Mouse (Mus musculus) olfactory bulb, adult 2 months (tissue): ENCODE data around the gene Pogk.

Source experiments
- CTCF ChIP-seq: fragments of 200-500 bp; IDR thresholded peaks from 2 replicates; pipeline ENCODE4 v1.5.1; 2012; ENCODE audit warnings: low read depth, mild to moderate bottlenecking, low read length, moderate library complexity; ENCODE audit not compliant: insufficient read depth
- POLR2A ChIP-seq: fragments of 200-500 bp; IDR thresholded peaks from 2 replicates; pipeline ENCODE4 v1.6.1; 2012; ENCODE audit warnings: mild to moderate bottlenecking, low read depth, low read length, moderate library complexity; ENCODE audit not compliant: insufficient read depth

DNA sequence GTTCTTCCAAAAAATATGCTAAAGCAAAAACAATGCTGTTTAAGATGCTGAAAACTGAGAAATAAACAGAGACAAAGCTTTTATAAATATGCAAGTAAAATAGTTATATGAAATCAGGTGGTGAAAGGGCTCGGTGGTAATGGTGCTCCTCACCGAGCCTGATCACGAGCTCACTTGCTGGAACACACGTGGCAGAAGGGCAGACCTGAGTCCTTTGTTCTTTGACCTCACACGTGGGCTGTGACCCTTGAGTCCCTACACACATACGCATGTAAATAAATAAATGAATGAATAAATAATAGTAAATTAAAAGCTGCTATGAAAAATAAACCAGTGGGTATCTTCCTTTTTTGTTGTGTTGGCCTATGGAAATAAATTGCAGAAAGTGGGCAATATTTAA lies 32.5 kb downstream of the Pogk start:
- TF ChIP-seq CTCF (no peak), POLR2A (no peak)
